Mouse (Mus musculus) spleen, adult 12 weeks (tissue): Measurements from ENCODE around the gene Rab26.

ENCODE experiments used
- DNase-seq: peaks from one replicate; pipeline ENCODE4 v3.0.0; 2022; ENCODE audit warnings: low spot score

Rab26 gene

GRCm38 (mm10) chr17:24546234-24546633 lies 12.2 kb upstream of the Rab26 start:
- no peak for DNase-seq

DNA sequence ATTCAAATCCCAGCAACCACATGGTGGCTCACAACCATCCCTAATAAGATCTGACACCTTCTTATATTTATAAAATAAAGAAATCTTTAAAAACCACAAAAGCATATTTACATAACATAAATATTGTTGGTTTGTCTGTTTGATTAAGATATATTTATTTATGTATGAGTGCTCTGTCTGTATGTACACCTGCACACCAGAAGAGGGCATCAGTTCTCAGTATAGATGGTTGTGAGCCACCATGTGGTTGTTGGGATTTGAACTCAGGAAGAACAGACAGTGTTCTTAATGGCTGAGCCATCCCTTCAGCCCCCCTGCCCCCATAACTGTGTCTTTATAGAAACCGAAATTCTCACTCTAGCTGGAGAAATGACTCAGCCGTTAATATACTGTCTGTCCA lies 11.2 kb upstream of the Rab26 start:
- DNase-seq: no peak

DNA sequence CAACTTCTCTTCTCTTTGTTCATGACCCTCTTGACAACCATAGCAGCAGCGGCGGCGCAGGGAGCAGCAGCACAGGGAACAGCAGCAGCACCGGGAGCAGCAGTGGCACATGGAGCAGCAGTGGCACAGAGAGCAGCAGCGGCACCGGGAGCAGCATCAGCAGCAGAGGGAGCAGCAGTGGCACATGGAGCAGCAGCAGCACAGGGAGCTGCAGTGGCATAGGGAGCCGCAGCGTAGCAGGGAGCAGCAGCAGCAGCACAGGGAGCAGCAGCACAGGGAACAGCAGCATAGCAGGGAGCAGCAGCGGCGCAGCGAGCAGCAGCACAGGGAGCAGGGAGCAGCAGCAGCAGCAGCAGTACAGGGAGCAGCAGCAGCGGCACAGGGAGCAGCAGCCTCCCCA lies 10.6 kb upstream of the Rab26 start:
- DNase-seq: no peak

- DNase-seq: no peak
These were observed 6.4 kb upstream of the Rab26 start for GRCm38 (mm10) chr17:24540375-24540774.

GRCm38 (mm10) chr17:24538950-24539349 lies 4.9 kb upstream of the Rab26 start:
- no peak for DNase-seq

DNA sequence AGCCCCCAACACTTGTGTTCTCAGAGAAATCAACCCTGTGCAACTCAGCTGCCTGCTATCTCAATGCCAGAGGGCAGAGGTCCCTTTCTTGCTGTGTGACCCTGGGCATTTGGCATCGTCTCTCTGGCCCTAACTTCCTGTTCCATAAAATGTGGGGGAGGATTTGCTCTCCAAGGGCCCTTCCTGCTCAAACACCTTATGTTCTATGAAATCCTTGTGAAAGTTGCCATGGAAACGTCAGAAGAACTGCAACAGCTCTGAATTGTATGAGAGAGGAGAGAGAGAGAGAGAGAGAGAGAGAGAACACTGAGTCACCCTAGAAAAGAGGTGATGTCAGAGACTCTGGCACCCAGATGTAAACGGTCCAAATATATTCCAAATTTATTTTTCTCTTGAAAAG lies 3.5 kb upstream of the Rab26 start:
- DNase-seq: no peak

DNA sequence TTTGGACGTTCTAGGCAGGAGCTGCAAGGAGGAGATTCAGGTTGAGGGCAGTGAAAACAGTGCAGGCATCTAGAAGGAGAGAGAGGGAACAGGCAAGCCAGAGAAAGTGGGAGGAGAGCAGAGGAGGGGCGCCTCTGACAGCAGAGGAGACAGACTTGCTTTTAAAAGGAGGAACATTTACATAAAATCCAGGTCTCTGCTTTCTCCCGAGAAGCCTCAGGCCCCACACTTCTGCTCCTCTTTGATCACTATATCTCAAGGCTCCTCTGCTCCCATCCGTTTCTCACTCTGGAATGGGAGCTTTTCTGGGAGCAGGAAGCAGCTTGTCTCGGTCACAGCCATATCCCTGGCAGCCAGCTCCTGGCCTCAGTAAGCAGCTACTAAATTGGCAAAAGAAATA lies 1.3 kb upstream of the Rab26 start:
- no peak for DNase-seq

- peak; percentile 76 for DNase-seq
These were observed 664 bp downstream of the Rab26 start for GRCm38 (mm10) chr17:24533099-24533992.

GRCm38 (mm10) chr17:24532045-24532444 lies 2.0 kb downstream of the Rab26 start:
- no peak for DNase-seq

- no peak for DNase-seq
These were observed 2.9 kb downstream of the Rab26 start for GRCm38 (mm10) chr17:24531064-24531463.

DNA sequence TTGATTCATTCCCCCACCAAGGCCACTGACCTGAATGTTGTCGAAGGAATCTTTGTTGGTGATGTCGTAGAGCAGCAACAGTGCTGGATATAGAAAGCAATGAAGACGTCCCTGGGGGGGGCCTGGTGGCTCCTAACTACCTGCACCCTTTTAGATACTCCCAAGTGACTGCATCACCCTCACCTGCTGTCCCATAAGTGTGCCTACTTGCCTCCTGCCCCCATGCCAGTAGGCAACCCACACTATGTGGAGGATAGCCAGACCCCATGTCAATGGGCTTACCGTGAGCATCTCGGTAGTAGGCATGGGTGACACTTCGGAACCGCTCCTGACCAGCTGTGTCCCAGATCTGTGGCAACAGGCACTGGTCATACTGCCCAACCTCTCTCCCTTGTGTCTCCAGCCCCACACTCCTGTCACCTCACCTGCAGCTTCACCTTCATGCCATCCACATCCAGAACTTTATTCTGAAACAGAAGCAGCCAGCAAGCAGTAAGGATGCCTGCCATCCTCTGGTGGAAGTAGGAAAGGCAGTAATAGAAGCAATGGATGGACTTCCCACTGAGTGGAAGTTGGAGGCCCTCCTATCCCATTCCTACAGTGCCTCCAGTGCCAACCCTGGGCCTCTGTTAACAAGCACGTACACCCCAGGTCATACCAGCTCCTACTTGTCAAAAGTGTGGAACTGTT lies 3.5 kb downstream of the Rab26 start:
- DNase-seq: no peak

GRCm38 (mm10) chr17:24529883-24530282 lies 4.1 kb downstream of the Rab26 start:
- no peak for DNase-seq

GRCm38 (mm10) chr17:24529007-24529451 lies 5.0 kb downstream of the Rab26 start:
- DNase-seq: no peak

GRCm38 (mm10) chr17:24528560-24528918 lies 5.5 kb downstream of the Rab26 start:
- no peak for DNase-seq

DNA sequence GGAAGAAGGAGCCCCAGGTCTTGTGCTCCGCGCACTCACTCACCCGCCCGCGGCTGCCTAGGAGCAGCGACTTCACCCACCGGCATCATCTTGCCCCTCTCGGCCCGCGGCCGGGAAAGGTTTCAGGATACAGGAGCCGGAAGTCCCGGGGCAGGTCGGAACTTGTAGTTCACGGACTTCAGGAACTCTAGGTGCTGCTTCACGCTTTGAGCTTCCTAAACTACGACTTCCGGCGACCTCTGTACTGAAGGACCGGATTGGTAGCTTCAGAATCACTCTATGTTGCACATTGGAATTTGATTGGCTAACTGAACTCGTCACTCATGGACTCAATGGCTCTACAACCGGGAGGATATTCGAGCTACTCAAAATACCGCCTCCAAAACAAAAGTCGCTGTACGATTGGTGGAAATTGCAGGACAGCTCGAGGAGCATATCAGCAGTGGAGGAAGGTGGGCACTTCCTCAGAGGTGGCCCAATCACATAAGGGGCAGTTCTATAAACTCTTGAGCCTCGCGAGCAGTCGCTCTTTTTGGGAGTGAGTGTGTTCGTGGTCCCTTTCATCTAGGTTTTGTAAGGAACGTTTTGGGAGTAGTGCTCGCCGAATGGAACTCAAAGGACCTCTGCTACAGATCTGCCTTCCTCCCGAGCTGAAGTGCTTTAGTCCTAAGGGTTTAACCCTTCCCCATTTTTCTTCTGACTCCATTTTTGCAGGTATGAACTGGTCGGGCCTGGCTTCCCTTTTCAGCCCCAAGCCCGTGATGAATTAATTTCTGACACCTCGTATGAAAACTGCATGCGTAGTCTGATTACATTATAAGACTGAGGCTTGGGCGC lies 6.1 kb downstream of the Rab26 start, which contains the start of gene Traf7:
TSS of gene Traf7 (minus strand) at position 216 of the 837 bp plus-strand sequence.
- DNase-seq: peak; percentile 80

DNA sequence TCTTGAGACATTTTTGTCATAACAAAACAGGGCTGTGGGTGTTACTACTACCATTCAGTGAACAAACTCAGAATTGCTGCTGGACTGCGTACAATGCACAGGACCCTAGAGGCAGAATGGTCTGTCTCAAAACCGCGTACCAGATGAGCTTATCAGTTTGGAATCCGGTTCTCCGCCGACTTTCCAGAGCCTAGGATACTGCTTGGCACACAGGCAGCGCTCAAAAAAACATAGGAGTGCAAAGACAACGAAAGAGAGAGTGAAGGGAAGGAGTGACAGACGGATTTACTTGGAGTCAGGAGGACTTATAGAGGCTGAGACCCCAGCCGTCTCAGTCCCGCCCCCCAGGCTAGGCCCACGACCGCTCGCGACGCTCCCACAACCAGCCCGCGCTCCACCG lies 6.7 kb downstream of the Rab26 start:
- no peak for DNase-seq

DNA sequence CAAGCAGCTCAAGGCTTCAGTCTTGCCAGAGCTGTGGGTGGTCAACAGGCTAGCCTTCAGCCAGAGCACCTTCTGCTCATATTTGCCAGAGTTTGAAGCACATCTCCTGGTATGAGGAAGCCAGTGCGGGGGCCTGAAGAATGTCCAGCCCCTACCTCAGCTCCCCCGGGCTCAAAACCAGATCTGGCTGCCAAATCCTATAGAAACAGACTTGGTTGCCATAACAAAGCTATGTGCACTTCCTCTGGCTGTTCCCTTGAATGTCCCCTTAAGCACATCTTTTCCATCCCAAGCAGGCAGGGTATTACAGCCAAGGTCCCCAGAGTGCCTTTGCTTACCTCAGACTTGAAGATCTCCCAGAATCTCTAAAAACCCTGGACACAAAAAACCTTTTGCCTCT lies 9.3 kb downstream of the Rab26 start:
- DNase-seq: no peak

DNA sequence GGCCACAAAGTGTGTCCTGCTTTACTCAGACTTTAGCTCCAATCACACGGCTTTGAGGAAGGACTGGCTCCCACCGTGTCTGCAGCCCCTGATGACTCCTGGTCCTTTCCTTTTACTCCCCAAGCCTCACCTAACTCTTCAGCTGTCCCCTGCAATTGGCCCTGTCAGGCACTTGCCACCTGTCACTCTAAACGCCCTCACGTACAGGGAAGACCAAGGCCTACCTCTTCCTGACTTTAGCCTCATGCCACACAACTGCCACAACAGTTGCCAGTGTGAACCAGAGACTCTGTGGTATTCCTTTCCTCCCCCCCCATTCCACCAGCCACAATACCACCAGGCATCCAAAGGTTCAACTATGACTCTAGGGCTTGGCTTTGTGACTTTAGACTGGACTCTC lies 13.6 kb downstream of the Rab26 start:
- DNase-seq: no peak

- DNase-seq: no peak
These were observed 19.4 kb downstream of the Rab26 start for GRCm38 (mm10) chr17:24514270-24515257.

DNA sequence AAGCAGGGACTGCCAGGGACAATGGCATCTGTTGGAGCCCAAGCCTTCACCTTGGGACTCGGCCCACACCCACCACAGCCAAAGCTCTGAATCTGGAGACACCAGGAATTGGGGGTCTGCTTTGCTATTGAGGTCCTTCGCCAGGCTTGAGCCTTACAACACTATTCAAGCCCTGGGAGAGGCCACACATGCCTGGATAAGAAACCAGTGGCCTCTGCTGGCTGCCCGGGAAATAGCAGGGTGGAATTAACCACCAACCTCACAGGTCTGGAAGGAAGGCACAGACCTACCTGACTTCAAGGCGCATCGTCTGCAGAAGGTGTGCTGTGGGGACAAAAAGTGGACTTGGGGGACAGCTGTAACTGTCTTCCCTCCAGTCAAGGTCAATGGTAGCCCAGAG lies 20.4 kb downstream of the Rab26 start:
- no peak for DNase-seq

GRCm38 (mm10) chr17:24507806-24508460 lies 26.1 kb downstream of the Rab26 start:
- no peak for DNase-seq
